Mouse (Mus musculus) liver, adult 2 months (tissue): Measurements from ENCODE around the gene Psmb9. TPM values are rescaled to one million over a fixed set of nuclear protein-coding genes. Genes with fewer than 3 reads are reported as not detected.
A peak's percentile ranks its signal among the peaks of the same experiment; 100 is the strongest.
"Not testable (repeated sequence)": the region's sequence is repeated elsewhere in the genome, so short reads cannot be mapped to it uniquely, and the experiment has no call there.

Experiments used
- DNase-seq: peaks from one replicate; pipeline ENCODE4 v3.0.0-alpha.2; 2011; ENCODE audit warnings: low read depth, low spot score; ENCODE audit errors: extremely low read depth
- H3K27ac ChIP-seq: fragments of 200-500 bp; replicated peaks from 2 replicates; pipeline ENCODE4 v1.5.1; 2012; ENCODE audit warnings: low read depth, mild to moderate bottlenecking, control low read depth, inconsistent platforms, low read length; ENCODE audit not compliant: insufficient read depth
- H3K27me3 ChIP-seq: fragments of 200-500 bp; 2 replicates; pipeline ENCODE4 v1.6.1; 2012; ENCODE audit warnings: mild to moderate bottlenecking, moderate library complexity, low read length, inconsistent platforms; ENCODE audit not compliant: control insufficient read depth, insufficient read depth
- H3K36me3 ChIP-seq: fragments of 200-500 bp; 2 replicates; pipeline ENCODE4 v1.6.1; 2012; ENCODE audit warnings: low read length, inconsistent platforms; ENCODE audit not compliant: control insufficient read depth, insufficient read depth
- H3K4me1 ChIP-seq: fragments of 200-500 bp; 2 replicates; pipeline ENCODE4 v1.6.1; 2011; ENCODE audit warnings: low read length; ENCODE audit not compliant: control insufficient read depth, insufficient read depth
- H3K4me3 ChIP-seq: fragments of 200-500 bp; 2 replicates; pipeline ENCODE4 v1.5.1; 2011; ENCODE audit warnings: low read depth, mild to moderate bottlenecking, control low read depth, low read length, moderate library complexity; ENCODE audit not compliant: insufficient read depth
- H3K79me2 ChIP-seq: fragments of 200-500 bp; 2 replicates; pipeline ENCODE4 v1.6.1; 2012; ENCODE audit warnings: inconsistent platforms, mild to moderate bottlenecking, low read length, moderate library complexity; ENCODE audit not compliant: control insufficient read depth, insufficient read depth
- H3K9ac ChIP-seq: fragments of 200-500 bp; 2 replicates; pipeline ENCODE4 v1.6.1; 2012; ENCODE audit warnings: low read depth, mild to moderate bottlenecking, control low read depth, inconsistent platforms, low read length
- CTCF ChIP-seq: fragments of 200-500 bp; IDR thresholded peaks from 2 replicates; pipeline ENCODE4 v1.5.1; 2011; ENCODE audit warnings: low read depth, low read length, control low read depth
- POLR2A ChIP-seq: fragments of 200-500 bp; IDR thresholded peaks from 2 replicates; pipeline ENCODE4 v1.6.1; 2011; ENCODE audit warnings: low read length, control low read depth; ENCODE audit not compliant: insufficient read depth; ENCODE audit errors: extremely low read depth
- WGBS: fragments of 180-500 bp; shearing (Covaris S2); methylation state at CpG from one replicate; pipeline ENCODE4 v1.1.7; 2018; 5-methylcytosine and 5-hydroxymethylcytosine counted together
- polyA plus RNA-seq: library from polyadenylated mRNA; depleted of rRNA; stranded (reverse); fragments of >200 nt; gene quantifications from 2 replicates; pipeline ENCODE4 v1.2.3, GENCODE M21; 2012
- total RNA-seq: library from RNA; depleted of rRNA; stranded (reverse); fragments of >200 nt; gene quantifications from 2 replicates; pipeline ENCODE4 v1.2.3, GENCODE M21; 2014

The Psmb9 gene
- total and polyA plus RNA-seq, 2 experiments = 38.0 to 38.1 TPM

GRCm38 (mm10) chr17:34225426-34225825, 37.9 kb upstream of the Psmb9 start:
- H3K9ac ChIP-seq = no peak overlapping the region
- WGBS = 95% methylated on average over 8 of the region's 8 CpGs

GRCm38 (mm10) chr17:34224816-34225215, 37.3 kb upstream of the Psmb9 start:
- Histone ChIP-seq H3K4me3 (no peak overlapping the region), H3K27me3 (no peaks in the 10 kb centered on the region), H3K27ac (no peak overlapping the region), H3K36me3 (no peaks in the 10 kb centered on the region), H3K4me1 (no peaks in the 10 kb centered on the region), H3K79me2 (no peaks in the 10 kb centered on the region), H3K9ac (no peak overlapping the region)
- no peak for DNase-seq
- no peak for TF ChIP-seq POLR2A
- WGBS = 94% methylated on average over 3 of the region's 3 CpGs

More at GRCm38 (mm10) chr17:34225426-34225825, 37.9 kb upstream of the Psmb9 start:
- no peak overlapping the region for H3K4me3 ChIP-seq
- no peaks in the 10 kb centered on the region for H3K4me1 ChIP-seq
- H3K79me2 ChIP-seq = no peaks in the 10 kb centered on the region
- no peaks in the 10 kb centered on the region for H3K27me3 ChIP-seq
- TF ChIP-seq CTCF (no peak), POLR2A (no peak)
- DNase-seq = no peak
- H3K27ac ChIP-seq = no peak overlapping the region
- no peaks in the 10 kb centered on the region for H3K36me3 ChIP-seq

DNA sequence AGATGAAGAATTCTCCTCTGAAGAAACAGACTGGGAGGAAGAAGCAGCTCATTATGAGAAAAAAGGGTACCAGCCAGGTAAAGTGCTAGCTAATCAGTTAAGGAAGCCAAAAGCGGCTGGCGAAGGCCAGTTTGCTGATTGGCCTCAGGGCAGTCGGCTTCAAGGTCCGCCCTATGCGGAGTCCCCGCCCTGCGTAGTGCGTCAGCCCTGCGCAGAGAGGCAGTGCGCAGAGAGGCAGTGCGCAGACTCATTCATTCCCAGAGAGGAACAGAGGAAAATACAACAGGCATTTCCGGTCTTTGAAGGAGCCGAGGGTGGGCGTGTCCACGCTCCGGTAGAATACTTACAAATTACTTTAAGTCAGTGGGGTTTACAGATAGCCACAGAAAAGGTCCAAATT, 32.8 kb upstream of the Psmb9 start:
- not testable (repeated sequence) for H3K27me3 ChIP-seq, H3K79me2 ChIP-seq

GRCm38 (mm10) chr17:34219801-34220200, 32.2 kb upstream of the Psmb9 start:
- not testable (repeated sequence) for H3K9ac ChIP-seq
- 96% methylated on average over 4 of the region's 7 CpGs for WGBS

More for the DNA sequence above, 32.8 kb upstream of the Psmb9 start:
- not testable (repeated sequence) for H3K27ac ChIP-seq, DNase-seq, H3K4me1 ChIP-seq, H3K36me3 ChIP-seq, H3K4me3 ChIP-seq, H3K9ac ChIP-seq
- no CpG with 5 or more reads among the region's 16 CpGs for WGBS

GRCm38 (mm10) chr17:34219096-34219495, 31.5 kb upstream of the Psmb9 start:
- not testable (repeated sequence) for H3K36me3 ChIP-seq, H3K9ac ChIP-seq, H3K27me3 ChIP-seq, H3K79me2 ChIP-seq, H3K4me3 ChIP-seq, H3K27ac ChIP-seq, H3K4me1 ChIP-seq
- 93% methylated on average over 9 of the region's 11 CpGs for WGBS
- DNase-seq = peak; percentile 22
- TF ChIP-seq CTCF = peak; percentile 70

More at GRCm38 (mm10) chr17:34219801-34220200, 32.2 kb upstream of the Psmb9 start:
- H3K36me3 ChIP-seq, H3K27me3 ChIP-seq, H3K27ac ChIP-seq, H3K4me1 ChIP-seq, H3K79me2 ChIP-seq, H3K4me3 ChIP-seq, DNase-seq: not testable (repeated sequence)

DNA sequence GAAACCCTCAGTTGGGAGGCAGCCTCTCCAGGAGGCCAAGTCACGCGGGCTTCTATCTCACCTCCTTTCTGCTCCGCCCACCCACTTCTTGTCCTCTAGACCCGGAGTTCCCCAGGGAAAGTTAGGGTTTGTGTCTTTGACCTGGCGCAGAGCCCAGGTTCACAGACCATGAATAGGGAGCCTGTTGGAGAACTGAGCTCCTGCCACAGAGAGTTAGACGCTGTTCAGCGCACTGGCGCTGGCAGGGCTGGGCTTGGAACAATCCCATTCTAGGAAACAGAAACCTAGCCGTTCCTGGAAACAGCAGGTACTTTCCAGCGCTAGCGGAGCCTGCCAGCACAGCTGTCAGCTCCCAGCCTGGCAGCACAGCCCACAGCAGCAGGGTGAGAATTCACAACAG, 31.1 kb upstream of the Psmb9 start:
- Histone ChIP-seq H3K79me2 (no peaks in the 10 kb centered on the region), H3K4me1 (no peaks in the 10 kb centered on the region), H3K9ac (no peak overlapping the region), H3K27ac (no peak overlapping the region), H3K27me3 (no peaks in the 10 kb centered on the region), H3K36me3 (peaks cover 2% of the 10 kb centered on the region; the same call in 1 of the 2 replicates), H3K4me3 (no peak overlapping the region)
- TF ChIP-seq POLR2A (no peak), CTCF (no peak)
- whole genome bisulfite sequencing = 51% methylated on average over 11 of the region's 11 CpGs
- DNase-seq = peak; percentile 76
